Mouse (Mus musculus) adrenal gland, adult 2 months (tissue): ENCODE data around the gene Mpig6b. TPM values are rescaled to one million over a fixed set of nuclear protein-coding genes. Genes with fewer than 3 reads are reported as not detected.

ENCODE experiments used
- DNase-seq: peaks from one replicate; pipeline ENCODE4 v3.0.0; 2021
- polyA plus RNA-seq: library from polyadenylated mRNA; depleted of rRNA; stranded (reverse); fragments of >200 nt; gene quantifications from 2 replicates; pipeline ENCODE4 v1.2.3, GENCODE M21; 2012
- total RNA-seq, 2 experiments: library from RNA; stranded (reverse); gene quantifications; 2 replicates each; pipeline ENCODE4 v1.2.3; 2021

The Mpig6b gene
- total and polyA plus RNA-seq, 3 experiments, result 0.06 TPM; not detected in 2

GRCm38 (mm10) chr17:35060071-35060470 is 5.9 kb downstream of the Mpig6b start:
- DNase-seq, result no peak

- peak; percentile 88 for DNase-seq
These were observed 6.8 kb downstream of the Mpig6b start, which contains the start of gene Ddah2 for GRCm38 (mm10) chr17:35058911-35059892. TSS of gene Ddah2 (plus strand) at chr17:35059035.

GRCm38 (mm10) chr17:35058316-35058715 is 7.7 kb downstream of the Mpig6b start:
- no peak for DNase-seq

DNA sequence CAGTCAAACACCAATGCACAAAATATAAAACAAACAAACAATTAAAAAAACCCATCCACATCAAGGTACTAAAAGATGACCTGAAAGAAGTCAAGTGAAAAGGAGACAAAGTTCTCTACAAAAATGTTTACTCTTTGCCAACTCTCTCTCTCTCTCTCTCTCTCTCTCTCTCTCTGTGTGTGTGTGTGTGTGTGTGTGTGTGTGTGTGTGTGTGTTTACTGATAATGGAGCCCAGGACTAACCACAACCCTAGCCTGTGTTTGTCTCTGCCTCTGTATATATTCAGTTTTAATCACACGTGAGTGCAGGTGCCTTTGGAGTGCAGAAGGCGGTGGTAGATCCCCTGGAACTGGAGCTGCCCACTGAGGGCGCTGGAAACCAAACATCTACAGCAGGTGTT is 8.9 kb downstream of the Mpig6b start:
- DNase-seq, result no peak

DNA sequence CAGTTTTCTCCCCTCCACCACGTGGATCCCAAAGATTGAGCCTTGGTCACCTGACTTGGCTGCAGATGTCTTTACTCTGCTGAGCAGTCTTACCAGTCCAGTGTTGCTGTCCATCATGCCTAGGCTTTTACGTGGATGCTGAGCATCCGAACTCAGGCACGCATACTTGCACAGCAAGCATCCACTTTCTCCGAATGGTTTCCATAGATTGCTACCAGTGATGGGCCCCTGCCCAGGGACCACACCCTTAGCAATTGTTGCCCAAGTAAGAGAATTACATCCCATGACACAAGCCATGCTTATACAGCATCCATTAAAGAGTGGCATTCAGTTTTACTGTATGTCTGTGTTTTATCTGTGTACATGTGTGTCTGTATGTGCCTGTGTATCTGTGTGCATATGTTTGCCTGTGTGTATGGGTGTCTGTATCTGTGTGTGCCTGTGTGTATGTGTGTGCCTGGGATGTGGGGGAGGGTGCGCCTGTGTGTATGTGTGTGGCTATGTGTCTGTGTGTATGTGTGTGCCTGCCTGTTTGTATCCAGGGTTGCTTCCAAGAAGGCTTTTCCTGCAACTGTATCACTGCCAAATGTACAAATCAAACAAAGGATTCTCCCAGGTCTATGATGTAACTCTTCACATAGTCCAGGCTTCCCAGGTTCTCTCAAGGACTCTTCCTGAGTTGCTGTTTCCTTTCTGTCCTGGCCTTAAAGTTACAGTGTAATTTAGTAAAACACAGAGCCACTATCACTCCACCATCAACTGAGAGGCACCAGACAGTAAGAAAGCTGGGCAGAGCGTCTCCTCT is 10.1 kb downstream of the Mpig6b start:
- DNase-seq, result no peak

DNA sequence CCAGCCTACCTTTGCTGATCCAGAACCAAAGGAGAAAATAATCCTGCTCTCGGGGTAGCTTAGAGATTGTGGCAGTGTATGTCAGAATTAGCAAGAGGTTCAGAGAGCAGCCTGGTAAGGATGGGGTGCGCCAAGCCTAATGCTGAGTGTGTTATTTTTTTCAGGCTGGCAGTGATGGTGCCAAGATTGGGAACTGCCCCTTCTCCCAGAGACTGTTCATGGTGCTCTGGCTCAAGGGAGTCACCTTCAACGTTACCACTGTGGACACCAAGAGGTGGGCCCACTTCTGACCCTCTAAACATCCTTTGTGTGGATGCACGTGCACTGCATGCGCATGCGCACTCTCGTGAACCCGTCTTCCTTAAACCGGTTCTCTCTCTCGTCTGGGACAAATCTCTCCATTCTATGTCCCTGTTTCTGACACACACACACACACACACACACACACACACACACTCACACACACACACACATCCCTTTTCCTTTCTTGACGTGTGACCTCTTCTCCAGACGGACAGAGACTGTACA is 13.6 kb downstream of the Mpig6b start:
- DNase-seq, result no peak

- peak; percentile 86 for DNase-seq
These were observed 14.6 kb downstream of the Mpig6b start for GRCm38 (mm10) chr17:35051156-35052086.

- peak; percentile 86 for DNase-seq
These were observed 15.7 kb downstream of the Mpig6b start for GRCm38 (mm10) chr17:35050126-35050750.

DNA sequence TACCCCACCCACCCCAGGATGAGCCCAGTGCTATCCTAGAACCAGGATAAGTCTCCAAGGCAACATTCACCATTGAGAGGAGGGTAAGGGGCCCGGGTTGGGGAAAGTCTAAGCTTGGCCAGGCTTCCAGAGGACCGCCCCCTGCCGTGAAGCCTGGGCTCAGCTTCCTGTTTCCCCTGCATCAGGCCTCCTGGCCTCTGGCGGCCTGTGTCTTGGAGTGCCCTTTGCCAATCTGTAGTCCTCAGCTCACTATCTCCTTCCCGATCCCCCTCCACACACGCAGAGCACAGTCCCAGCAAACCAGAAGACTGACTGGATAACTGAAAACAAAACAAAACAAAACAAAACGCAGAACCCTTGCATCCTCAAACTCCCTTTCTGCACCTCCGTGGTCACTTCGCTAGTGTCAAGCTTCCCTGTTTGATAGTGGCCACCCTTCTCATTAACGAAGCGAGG is 16.4 kb downstream of the Mpig6b start, which contains the start of gene Clic1:
Clic1 (plus strand) TSS at position 406 of the 456 bp plus-strand sequence.
- peak; percentile 51 for DNase-seq

- DNase-seq, result no peak
These were observed 17.0 kb downstream of the Mpig6b start for GRCm38 (mm10) chr17:35048932-35049440.

DNA sequence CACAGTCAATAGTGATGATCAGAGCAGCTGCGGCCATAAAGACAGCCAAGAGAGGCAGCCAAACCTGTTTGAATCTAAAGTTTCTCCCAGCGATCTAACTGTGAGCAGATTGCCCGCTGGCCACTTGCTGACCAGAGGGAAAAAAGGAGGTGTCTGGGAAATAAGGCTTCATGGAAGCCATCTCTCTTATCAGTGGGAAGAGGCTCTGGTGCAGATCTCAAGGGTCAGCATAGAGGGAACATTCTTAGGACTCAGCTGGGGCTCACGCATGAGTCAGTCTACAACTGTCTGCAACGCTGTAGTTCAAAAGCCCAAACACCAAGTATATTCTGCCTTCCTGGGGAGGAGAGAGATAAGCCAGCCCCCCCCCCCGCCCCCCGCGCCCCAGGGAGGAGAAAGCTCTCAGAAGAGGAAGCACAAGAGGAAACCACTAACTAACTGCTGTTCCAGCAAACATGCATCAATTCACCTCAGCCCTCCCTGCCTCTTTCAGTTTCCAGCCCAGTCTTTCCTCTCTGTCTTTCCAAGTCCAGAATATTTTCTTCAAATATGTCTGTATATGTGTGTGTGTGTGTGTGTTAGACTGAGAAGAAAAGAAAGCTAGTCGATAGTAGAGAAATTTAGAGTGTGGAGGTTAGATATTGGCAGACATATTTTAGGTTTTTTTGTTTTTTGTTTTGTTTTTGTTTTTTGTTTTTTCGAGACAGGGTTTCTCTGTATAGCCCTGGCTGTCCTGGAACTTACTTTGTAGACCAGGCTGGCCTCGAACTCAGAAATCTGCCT is 17.6 kb downstream of the Mpig6b start:
- DNase-seq, result no peak

GRCm38 (mm10) chr17:35047688-35048087 is 18.3 kb downstream of the Mpig6b start:
- DNase-seq, result no peak

- DNase-seq, result peak; percentile 98
These were observed 19.1 kb downstream of the Mpig6b start, which contains the start of gene Msh5 for GRCm38 (mm10) chr17:35046681-35047455. TSS of gene Msh5 (minus strand) at chr17:35046745.

DNA sequence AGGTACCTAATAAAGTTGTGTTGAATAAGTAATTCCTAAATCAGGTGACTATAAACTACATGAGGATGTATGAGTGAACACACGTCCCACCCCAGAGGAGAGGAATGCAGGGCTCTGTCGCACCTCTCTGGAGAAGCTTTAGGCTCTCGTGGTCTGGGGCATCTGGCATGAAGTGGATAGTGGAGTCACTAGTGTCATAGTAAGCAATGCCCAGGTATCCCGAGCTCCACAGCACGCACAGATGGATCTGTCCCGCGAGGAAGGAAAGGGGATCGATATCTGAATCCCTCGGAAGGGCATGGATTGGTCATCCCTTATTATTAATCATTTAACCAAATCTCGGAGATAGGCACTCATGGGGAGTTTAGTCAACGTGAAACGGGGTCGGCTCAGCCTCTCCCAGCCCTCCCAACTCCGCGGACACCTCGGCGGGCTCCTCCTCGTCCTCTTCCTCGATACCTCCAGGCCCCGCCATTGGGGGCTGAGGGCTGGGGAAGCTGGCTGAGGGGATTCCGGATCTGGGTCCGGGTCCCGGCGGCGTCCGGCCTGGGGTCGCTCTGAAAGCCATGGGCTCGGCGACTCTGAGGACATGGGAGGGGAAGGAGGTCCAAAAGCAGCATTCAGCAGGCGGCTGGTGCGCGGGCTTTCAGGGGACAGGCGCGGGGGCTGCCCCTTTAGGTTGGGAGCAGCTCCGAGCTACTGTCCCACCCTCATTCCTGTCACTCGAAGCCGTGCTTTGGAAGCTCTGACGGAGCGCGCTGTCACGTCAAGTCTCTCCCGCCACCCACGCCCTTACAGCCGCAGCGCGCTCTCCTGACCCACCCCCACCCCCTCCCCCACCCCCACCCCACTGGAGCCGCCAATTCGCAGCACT is 19.9 kb downstream of the Mpig6b start:
- DNase-seq, result no peak

DNA sequence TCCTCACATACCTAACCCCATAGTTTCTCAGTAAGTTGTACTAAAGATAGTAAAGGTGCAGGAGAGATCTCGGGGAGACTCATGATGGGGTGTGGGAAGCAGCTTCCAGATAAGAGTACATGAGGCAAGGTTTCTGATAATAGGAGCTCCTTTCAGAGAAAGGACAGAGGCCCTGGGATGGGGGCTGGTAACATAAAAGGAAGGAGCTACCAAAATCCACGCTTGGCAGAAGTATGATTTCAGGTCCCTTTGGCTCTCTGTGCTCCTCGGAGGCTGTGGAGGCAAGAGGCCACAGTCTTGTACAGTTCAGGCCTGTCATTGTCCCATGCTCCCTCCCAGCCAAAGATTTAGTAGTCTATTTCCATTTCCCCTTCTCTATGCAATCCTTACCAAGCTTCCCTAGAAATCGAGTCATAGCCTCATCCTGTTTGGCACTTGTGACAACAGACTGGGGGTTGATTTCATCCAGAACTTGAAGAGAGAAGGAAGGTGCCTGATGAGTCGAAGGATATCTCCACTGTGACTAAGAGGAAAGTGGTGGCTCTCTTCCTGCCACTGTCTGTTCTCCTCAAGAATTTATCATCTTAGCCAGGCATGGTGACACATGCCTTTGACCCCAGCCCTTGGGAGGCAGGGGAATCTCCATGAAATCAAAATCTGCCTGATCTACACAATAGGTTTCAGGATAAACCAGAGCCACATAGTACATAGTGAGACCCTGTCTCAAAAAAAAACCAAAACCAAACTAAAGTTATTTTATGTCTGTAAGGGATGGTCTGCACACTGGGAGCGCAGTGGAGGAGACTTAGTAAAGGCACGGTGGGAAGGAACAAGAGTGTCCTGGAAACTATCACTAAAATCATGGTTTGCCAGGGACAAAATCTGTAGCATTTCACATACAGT is 20.8 kb downstream of the Mpig6b start:
- no peak for DNase-seq

- no peak for DNase-seq
These were observed 22.2 kb downstream of the Mpig6b start for GRCm38 (mm10) chr17:35043794-35044193.
